Mouse (Mus musculus) myocyte (in vitro differentiated cells): ENCODE results near the gene 6030408B16Rik. TPM values are rescaled to one million over a fixed set of nuclear protein-coding genes. Genes with fewer than 3 reads are reported as not detected.

Experiments used
- H3K27me3 ChIP-seq: one replicate; pipeline ENCODE4 v1.6.1; 2011; ENCODE audit not compliant: control insufficient read depth, insufficient read depth, insufficient read length
- H3K36me3 ChIP-seq: one replicate; pipeline ENCODE4 v1.6.1; 2011; ENCODE audit not compliant: control insufficient read depth, insufficient read depth
- H3K4me2 ChIP-seq: one replicate; pipeline ENCODE4 v1.6.1; 2011; ENCODE audit warnings: low read depth, control low read depth
- H3K4me3 ChIP-seq: one replicate; pipeline ENCODE4 v1.5.1; 2011; ENCODE audit warnings: mild to moderate bottlenecking, control low read depth, moderate library complexity
- H3K79me2 ChIP-seq: one replicate; pipeline ENCODE4 v1.6.1; 2011; ENCODE audit not compliant: control insufficient read depth, insufficient read depth
- H3ac ChIP-seq: one replicate; pipeline ENCODE4 v1.6.1; 2011; ENCODE audit not compliant: control insufficient read depth, insufficient read length
- CEBPB ChIP-seq: IDR thresholded peaks from 2 replicates; pipeline ENCODE4 v1.6.1; 2011; ENCODE audit warnings: mild to moderate bottlenecking, moderate library complexity; ENCODE audit not compliant: poor library complexity, insufficient read depth, severe bottlenecking
- E2F4 ChIP-seq: IDR thresholded peaks from one replicate; pipeline ENCODE4 v1.6.1; 2011; ENCODE audit warnings: mild to moderate bottlenecking, control low read depth, moderate library complexity; ENCODE audit not compliant: insufficient read depth
- MAX ChIP-seq: IDR thresholded peaks from one replicate; pipeline ENCODE4 v1.6.1; 2011; ENCODE audit warnings: low read depth, mild to moderate bottlenecking, control low read depth
- MYOD1 ChIP-seq, 3 experiments: IDR thresholded peaks; one replicate each; pipeline ENCODE4 v1.6.1; 2011; ENCODE audit warnings: control low read depth in 2 of 3, low read depth in 2 of 3, mild to moderate bottlenecking in 2 of 3, moderate library complexity in 1 of 3; ENCODE audit not compliant: insufficient read length in 2 of 3, control insufficient read depth in 1 of 3
- MYOG ChIP-seq, 3 experiments: IDR thresholded peaks; one replicate each; pipeline ENCODE4 v1.6.1; 2011; ENCODE audit warnings: control low read depth in 2 of 3, low read depth in 2 of 3, mild to moderate bottlenecking in 2 of 3; ENCODE audit not compliant: insufficient read length in 2 of 3, control insufficient read depth in 1 of 3, insufficient read depth in 1 of 3
- POLR2A ChIP-seq: IDR thresholded peaks from one replicate; pipeline ENCODE4 v1.6.1; 2011; ENCODE audit warnings: low read depth, mild to moderate bottlenecking, control low read depth, moderate library complexity; ENCODE audit not compliant: insufficient read length
- POLR2AphosphoS2 ChIP-seq: IDR thresholded peaks from one replicate; pipeline ENCODE4 v1.6.1; 2011; ENCODE audit warnings: low read depth, control low read depth; ENCODE audit not compliant: insufficient read length
- REST ChIP-seq: IDR thresholded peaks from one replicate; pipeline ENCODE4 v1.6.1; 2011; ENCODE audit warnings: mild to moderate bottlenecking, control low read depth, moderate library complexity; ENCODE audit not compliant: insufficient read depth, insufficient read length
- SRF ChIP-seq: IDR thresholded peaks from one replicate; pipeline ENCODE4 v1.6.1; 2011; ENCODE audit warnings: low read depth; ENCODE audit not compliant: control insufficient read depth, insufficient read length
- TCF12 ChIP-seq: IDR thresholded peaks from one replicate; pipeline ENCODE4 v1.6.1; 2011; ENCODE audit warnings: mild to moderate bottlenecking, control low read depth; ENCODE audit not compliant: poor library complexity, insufficient read depth, severe bottlenecking
- TCF3 ChIP-seq: IDR thresholded peaks from one replicate; pipeline ENCODE4 v1.6.1; 2011; ENCODE audit warnings: low read depth, control low read depth; ENCODE audit not compliant: insufficient read length
- USF1 ChIP-seq: IDR thresholded peaks from one replicate; pipeline ENCODE4 v1.6.1; 2011; ENCODE audit warnings: low read depth, mild to moderate bottlenecking, control low read depth, moderate library complexity
- polyA plus RNA-seq: library from polyadenylated mRNA; unstranded; fragments of >200 nt; fragmentation: generic; extraction: Trizol; gene quantifications from one replicate; pipeline ENCODE4 v1.2.1, GENCODE M21; 2012; ENCODE audit warnings: missing spikeins

6030408B16Rik gene
- polyA plus RNA-seq, 1 experiment, result 0.16 TPM

- Histone ChIP-seq H3K4me2 (no peak overlapping the region), H3K4me3 (no peak overlapping the region), H3K79me2 (no peaks in the 10 kb centered on the region), H3K36me3 (peaks cover 39% of the 10 kb centered on the region), H3ac (no peak overlapping the region), H3K27me3 (no peaks in the 10 kb centered on the region)
- no peak for TF ChIP-seq MYOG (IDR thresholded peaks at IDR 0.05; ENCODE audit: control insufficient read depth in 1 of 3, insufficient read depth in 1 of 3, insufficient read length in 2 of 3, low read depth in 2 of 3)
- no peak for TF ChIP-seq MYOD1 (IDR thresholded peaks at IDR 0.05; ENCODE audit: control insufficient read depth in 1 of 3, insufficient read length in 2 of 3, low read depth in 2 of 3)
- no peak for TF ChIP-seq TCF3
- no peak for TF ChIP-seq TCF12
- TF ChIP-seq CEBPB, result no peak
- no peak for TF ChIP-seq USF1
- TF ChIP-seq POLR2A, result no peak
- TF ChIP-seq SRF, result no peak
- no peak for TF ChIP-seq POLR2AphosphoS2
- TF ChIP-seq E2F4, result no peak
- no peak for TF ChIP-seq REST
- no peak for TF ChIP-seq MAX
Measured at GRCm38 (mm10) chr15:101292012-101292411, 1.0 kb upstream of the 6030408B16Rik start.

DNA sequence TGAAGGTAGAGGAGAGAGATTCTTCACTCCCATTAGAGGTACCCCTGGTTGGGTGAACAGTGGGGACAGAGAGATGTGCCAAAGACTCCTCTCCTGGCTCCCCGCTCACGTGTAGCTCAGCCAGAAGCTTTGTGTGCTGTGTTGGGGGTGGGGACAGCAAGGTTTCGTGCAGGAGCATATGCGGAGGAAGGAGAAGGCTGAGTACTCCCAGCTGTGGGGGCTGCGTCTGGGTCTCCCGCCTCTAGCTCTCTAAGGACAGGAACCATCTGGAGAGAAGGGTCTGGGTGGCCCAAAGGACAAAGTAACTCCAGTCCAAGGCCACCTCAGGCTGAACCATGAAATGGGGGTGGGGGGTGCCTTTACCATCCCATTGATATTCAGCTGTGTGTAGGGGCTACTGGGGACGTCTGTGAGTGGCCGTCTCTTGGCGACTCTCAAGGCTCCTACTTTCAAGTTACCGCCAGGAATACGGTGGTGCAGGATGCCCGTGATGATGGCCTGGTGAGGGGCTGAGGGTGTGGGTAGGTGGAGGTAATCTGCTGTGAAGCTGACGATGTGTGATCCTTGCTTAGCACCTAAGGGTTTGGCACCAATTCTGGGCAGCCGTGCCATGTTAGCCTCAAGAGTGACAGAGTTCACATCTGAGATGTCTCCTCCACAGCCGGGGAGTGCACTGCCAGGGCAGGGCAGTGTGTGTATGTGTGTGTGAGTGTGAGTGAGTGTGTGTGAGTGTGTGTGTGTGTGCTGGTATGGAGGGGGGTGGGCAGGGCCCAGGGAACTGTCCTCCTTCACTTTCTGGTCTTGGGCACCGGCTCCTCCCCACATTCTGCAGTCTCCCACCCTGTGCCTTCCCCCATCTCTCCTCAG, 1.2 kb downstream of the 6030408B16Rik start:
- H3K4me2 ChIP-seq, result no peak overlapping the region
- no peaks in the 10 kb centered on the region for H3K79me2 ChIP-seq
- peaks cover 18% of the 10 kb centered on the region for H3K36me3 ChIP-seq
- H3K4me3 ChIP-seq, result no peak overlapping the region
- TF ChIP-seq MAX (no peak), POLR2AphosphoS2 (no peak), REST (no peak), E2F4 (no peak), MYOG (IDR thresholded peaks at IDR 0.05; ENCODE audit: control insufficient read depth in 1 of 3, insufficient read depth in 1 of 3, insufficient read length in 2 of 3, low read depth in 2 of 3) (no peak), CEBPB (no peak), TCF3 (no peak), MYOD1 (IDR thresholded peaks at IDR 0.05; ENCODE audit: control insufficient read depth in 1 of 3, insufficient read length in 2 of 3, low read depth in 2 of 3) (no peak), TCF12 (no peak), POLR2A (no peak), SRF (no peak), USF1 (no peak)
- H3K27me3 ChIP-seq, result no peaks in the 10 kb centered on the region
- H3ac ChIP-seq, result no peak overlapping the region

GRCm38 (mm10) chr15:101295106-101295505, 2.1 kb downstream of the 6030408B16Rik start:
- Histone ChIP-seq H3K79me2 (no peaks in the 10 kb centered on the region), H3K36me3 (peaks cover 9% of the 10 kb centered on the region), H3K4me3 (no peak overlapping the region), H3K4me2 (no peak overlapping the region), H3K27me3 (no peaks in the 10 kb centered on the region), H3ac (no peak overlapping the region)
- TF ChIP-seq POLR2AphosphoS2, result no peak
- TF ChIP-seq USF1, result no peak
- TF ChIP-seq CEBPB, result no peak
- no peak for TF ChIP-seq MAX
- no peak for TF ChIP-seq TCF12
- no peak for TF ChIP-seq TCF3

- no peak overlapping the region for H3K4me2 ChIP-seq
- H3K79me2 ChIP-seq, result no peaks in the 10 kb centered on the region
- no peak overlapping the region for H3ac ChIP-seq
- H3K27me3 ChIP-seq, result no peaks in the 10 kb centered on the region
- no peak for TF ChIP-seq MYOD1 (IDR thresholded peaks at IDR 0.05; ENCODE audit: control insufficient read depth in 1 of 3, insufficient read length in 2 of 3, low read depth in 2 of 3)
- no peak for TF ChIP-seq E2F4
- TF ChIP-seq TCF12, result no peak
- no peak for TF ChIP-seq POLR2A
- no peak for TF ChIP-seq MAX
- no peak for TF ChIP-seq MYOG (IDR thresholded peaks at IDR 0.05; ENCODE audit: control insufficient read depth in 1 of 3, insufficient read depth in 1 of 3, insufficient read length in 2 of 3, low read depth in 2 of 3)
- TF ChIP-seq REST, result no peak
- no peak for TF ChIP-seq POLR2AphosphoS2
- no peak for TF ChIP-seq SRF
- TF ChIP-seq TCF3, result no peak
- no peak for TF ChIP-seq USF1
- TF ChIP-seq CEBPB, result no peak
- no peak overlapping the region for H3K4me3 ChIP-seq
- peaks cover 4% of the 10 kb centered on the region for H3K36me3 ChIP-seq
Measured at GRCm38 (mm10) chr15:101295616-101296015, 2.6 kb downstream of the 6030408B16Rik start.

- H3K27me3 ChIP-seq, result no peaks in the 10 kb centered on the region
- no peak overlapping the region for H3K4me3 ChIP-seq
- TF ChIP-seq E2F4 (no peak), TCF12 (no peak), USF1 (no peak), CEBPB (no peak), SRF (no peak), TCF3 (no peak), MAX (no peak), MYOD1 (IDR thresholded peaks at IDR 0.05; ENCODE audit: control insufficient read depth in 1 of 3, insufficient read length in 2 of 3, low read depth in 2 of 3) (no peak), POLR2AphosphoS2 (no peak), MYOG (IDR thresholded peaks at IDR 0.05; ENCODE audit: control insufficient read depth in 1 of 3, insufficient read depth in 1 of 3, insufficient read length in 2 of 3, low read depth in 2 of 3) (no peak)
Measured at GRCm38 (mm10) chr15:101296091-101296490, 3.1 kb downstream of the 6030408B16Rik start.

More at GRCm38 (mm10) chr15:101296091-101296490, 3.1 kb downstream of the 6030408B16Rik start:
- Histone ChIP-seq H3K79me2 (no peaks in the 10 kb centered on the region), H3K36me3 (no peaks in the 10 kb centered on the region), H3K4me2 (no peak overlapping the region), H3ac (no peak overlapping the region)
